Mouse (Mus musculus): ENCODE data around the gene Tgds. TPM values are rescaled to one million over a fixed set of nuclear protein-coding genes. Genes with fewer than 3 reads are reported as not detected.

Tgds gene
- total RNA-seq (2023; ENCODE audit: inconsistent age) = 16.1 to 19.5 TPM (median 17.6 TPM) in 4 replicates

DNA sequence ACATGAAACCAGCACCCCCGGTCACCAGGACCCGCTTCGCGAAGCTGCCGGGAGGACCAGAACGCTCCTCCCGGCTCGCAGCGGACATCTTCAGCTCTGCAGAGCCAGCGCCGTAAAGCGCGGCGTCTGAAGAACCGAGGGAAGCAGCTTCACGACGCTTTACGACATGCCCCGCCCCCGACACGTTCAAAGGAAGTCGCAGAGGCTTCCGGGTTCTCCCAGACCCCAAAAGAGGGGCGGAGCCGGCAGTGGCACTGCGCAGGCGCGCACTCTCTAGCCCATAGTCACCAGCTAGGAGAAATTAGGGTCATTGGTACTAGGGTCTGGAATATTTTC is at the start of gene Tgds:
TSS of gene Tgds (minus strand) at position 114 of the 336 bp plus-strand sequence.

DNA sequence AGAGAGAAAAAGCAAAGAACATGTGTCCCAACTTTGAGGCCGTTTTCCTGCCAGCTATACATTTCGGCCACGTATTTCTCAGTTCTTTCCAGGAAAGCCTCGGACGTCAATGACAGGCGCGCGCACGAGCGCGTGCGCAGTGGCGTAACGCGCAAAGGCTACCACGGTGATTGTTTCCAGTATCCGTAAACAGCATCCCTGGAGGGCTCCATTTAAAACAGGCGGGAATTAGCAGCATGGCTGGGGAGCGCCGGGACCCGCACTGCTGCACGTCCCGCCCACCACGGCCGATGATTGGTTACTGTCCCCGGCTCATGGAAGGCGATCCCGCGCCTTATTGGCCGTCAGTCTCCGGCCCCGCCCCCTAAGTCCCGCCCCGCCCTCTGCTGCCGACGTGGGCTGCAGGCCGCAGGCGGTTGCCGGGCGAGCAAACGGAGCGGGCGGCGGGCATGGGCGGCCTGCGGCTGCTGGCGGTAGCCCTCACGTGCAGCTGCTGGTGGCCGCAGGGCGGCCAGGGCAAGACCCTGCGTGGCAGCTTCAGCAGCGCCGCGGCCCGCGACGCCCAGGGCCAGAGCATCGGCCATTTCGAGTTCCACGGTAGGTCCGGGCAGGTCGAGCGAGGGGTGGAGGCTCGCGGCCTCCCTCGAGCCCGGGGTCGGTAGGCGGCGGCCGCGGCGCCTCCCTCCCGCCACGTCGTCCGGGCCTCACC is 4.3 kb upstream of the Tgds start, which contains the start of gene Gpr180:
TSS of gene Gpr180 (plus strand) at position 415 of the 709 bp plus-strand sequence.

Other genes with a start within 250 kb of the Tgds start
- gene Dct, start 80.5 kb downstream of the Tgds start, total RNA-seq (2023; ENCODE audit: inconsistent age) = not detected in 4 replicates
- gene Gpr180, start 4.4 kb upstream of the Tgds start, total RNA-seq (2023; ENCODE audit: inconsistent age) = 10.6 to 12.2 TPM (median 11.7 TPM) in 4 replicates
- not detected in 4 replicates for gene Sox21, start 104.3 kb upstream of the Tgds start, total RNA-seq (2023; ENCODE audit: inconsistent age)
- not detected in 4 replicates for gene Gm9376, start 134.2 kb upstream of the Tgds start, total RNA-seq (2023; ENCODE audit: inconsistent age)